Mouse (Mus musculus) ZHBTc4 (cell line): ENCODE results near the gene Nt5dc3.

Experiments
- DNase-seq: peaks from one replicate; pipeline ENCODE4 v3.0.0-alpha.2; 2011; ENCODE audit warnings: low read depth, low spot score

The Nt5dc3 gene

GRCm38 (mm10) chr10:86872591-86872990, 93.8 kb downstream of the Nt5dc3 start:
- DNase-seq = no peak

DNA sequence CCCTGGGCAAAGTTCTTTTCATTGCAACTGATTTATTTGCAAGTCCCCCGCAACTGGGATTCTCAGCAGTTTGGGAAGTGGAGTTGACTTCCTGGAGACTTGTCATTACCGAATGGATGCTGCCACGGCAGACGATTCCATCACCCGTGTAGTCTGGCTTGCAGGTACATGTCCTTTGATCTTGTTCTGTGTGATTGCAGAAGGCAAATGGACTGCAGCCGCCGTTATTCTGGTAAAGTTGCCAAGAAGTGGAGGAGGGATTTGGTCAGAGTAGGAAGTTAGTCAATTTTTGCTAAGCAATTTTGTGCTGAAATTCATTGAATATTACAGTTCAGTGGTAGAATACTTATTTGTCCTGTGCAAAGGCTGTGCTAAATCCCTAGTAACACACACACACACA, 99.9 kb downstream of the Nt5dc3 start:
- DNase-seq = no peak

GRCm38 (mm10) chr10:86880071-86880806, 101.4 kb downstream of the Nt5dc3 start:
- no peak for DNase-seq

GRCm38 (mm10) chr10:86881448-86881847, 102.6 kb downstream of the Nt5dc3 start:
- no peak for DNase-seq

DNA sequence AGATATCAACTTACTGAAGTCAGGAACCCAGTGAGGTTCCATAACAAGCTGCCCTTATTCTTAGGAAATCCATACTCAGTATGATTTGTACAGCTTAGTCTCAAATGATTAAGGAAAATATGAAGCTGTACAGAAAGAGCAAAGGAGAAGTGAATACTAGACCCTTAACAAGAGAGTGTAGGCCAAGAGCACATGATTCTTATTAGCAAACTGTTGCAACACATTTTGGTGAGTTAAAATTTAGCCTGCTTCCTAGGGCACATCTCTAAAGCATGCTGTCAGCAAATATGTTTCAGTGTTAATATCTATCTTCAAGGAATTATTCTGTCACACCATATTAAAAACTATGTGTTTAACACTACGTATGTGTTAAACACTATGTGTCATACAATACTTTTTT, 107.6 kb downstream of the Nt5dc3 start:
- no peak for DNase-seq
